Mouse (Mus musculus): Measurements from ENCODE around the gene Ttll8. TPM values are rescaled to one million over a fixed set of nuclear protein-coding genes. Genes with fewer than 3 reads are reported as not detected.

The Ttll8 gene
- polyA plus RNA-seq, 1 experiment from 2014 or later: 0.17 TPM

GRCm38 (mm10) chr15:88874061-88874460, 80.2 kb downstream of the Ttll8 start:
- no peak overlapping the region for H3K9ac ChIP-seq (ENCODE audit: low read depth, low read length)
- no peaks in the 10 kb centered on the region for H3K9me3 ChIP-seq (ENCODE audit: control insufficient read depth, low read length)
- no peak overlapping the region for H3K27ac ChIP-seq (replicated peaks; ENCODE audit: low read depth, low read length)
- no peak overlapping the region for H3K4me2 ChIP-seq (ENCODE audit: low read depth, low read length)
- no peaks in the 10 kb centered on the region for H3K27me3 ChIP-seq (replicated peaks; ENCODE audit: control insufficient read depth, insufficient read depth, low read length)
- H3K4me1 ChIP-seq (ENCODE audit: control insufficient read depth, insufficient read depth, low read length): no peaks in the 10 kb centered on the region
- WGBS: 89% methylated on average over 3 of the region's 3 CpGs
- ATAC-seq (ENCODE audit: low read depth) (no peak), DNase-seq (ENCODE audit: low spot score) (no peak)
- no peaks in the 10 kb centered on the region for H3K36me3 ChIP-seq (ENCODE audit: control insufficient read depth, insufficient read depth, low read length)
- no peak overlapping the region for H3K4me3 ChIP-seq (ENCODE audit: low read depth, low read length)

GRCm38 (mm10) chr15:88870418-88871185, 83.6 kb downstream of the Ttll8 start:
- Histone ChIP-seq H3K4me2 (ENCODE audit: low read depth, low read length) (no peak overlapping the region), H3K27me3 (replicated peaks; ENCODE audit: control insufficient read depth, insufficient read depth, low read length) (no peaks in the 10 kb centered on the region), H3K4me3 (ENCODE audit: low read depth, low read length) (no peak overlapping the region), H3K9me3 (ENCODE audit: control insufficient read depth, low read length) (no peaks in the 10 kb centered on the region), H3K4me1 (ENCODE audit: control insufficient read depth, insufficient read depth, low read length) (no peaks in the 10 kb centered on the region; the same call in 1 of the 2 replicates), H3K9ac (ENCODE audit: low read depth, low read length) (no peak overlapping the region), H3K36me3 (ENCODE audit: control insufficient read depth, insufficient read depth, low read length) (peaks cover 12% of the 10 kb centered on the region; the same call in 1 of the 2 replicates), H3K27ac (replicated peaks; ENCODE audit: low read depth, low read length) (no peak overlapping the region)
- no peak for ATAC-seq (ENCODE audit: low read depth)
- 58% methylated on average over 5 of the region's 5 CpGs for WGBS
- no peak for DNase-seq (ENCODE audit: low spot score)

- 70% methylated on average over 6 of the region's 6 CpGs for WGBS
- Histone ChIP-seq H3K36me3 (ENCODE audit: control insufficient read depth, insufficient read depth, low read length) (peaks cover 25% of the 10 kb centered on the region), H3K27ac (replicated peaks; ENCODE audit: low read depth, low read length) (no peak overlapping the region; the same call in 1 of the 2 replicates), H3K27me3 (replicated peaks; ENCODE audit: control insufficient read depth, insufficient read depth, low read length) (no peaks in the 10 kb centered on the region), H3K4me2 (ENCODE audit: low read depth, low read length) (no peak overlapping the region), H3K4me1 (ENCODE audit: control insufficient read depth, insufficient read depth, low read length) (peaks cover 9% of the 10 kb centered on the region), H3K9me3 (ENCODE audit: control insufficient read depth, low read length) (no peaks in the 10 kb centered on the region), H3K9ac (ENCODE audit: low read depth, low read length) (no peak overlapping the region), H3K4me3 (ENCODE audit: low read depth, low read length) (no peak overlapping the region)
- DNase-seq (ENCODE audit: low spot score) (no peak), ATAC-seq (ENCODE audit: low read depth) (no peak)
Observed at GRCm38 (mm10) chr15:88868024-88868742, 86.0 kb downstream of the Ttll8 start.

- Histone ChIP-seq H3K27ac (replicated peaks; ENCODE audit: low read depth, low read length) (no peak overlapping the region), H3K4me1 (ENCODE audit: control insufficient read depth, insufficient read depth, low read length) (peaks cover 9% of the 10 kb centered on the region), H3K9ac (ENCODE audit: low read depth, low read length) (no peak overlapping the region)
Observed at GRCm38 (mm10) chr15:88867368-88868023, 86.7 kb downstream of the Ttll8 start.

GRCm38 (mm10) chr15:88866934-88867356, 87.3 kb downstream of the Ttll8 start:
- Histone ChIP-seq H3K27ac (replicated peaks; ENCODE audit: low read depth, low read length) (no peak overlapping the region), H3K9ac (ENCODE audit: low read depth, low read length) (no peak overlapping the region), H3K36me3 (ENCODE audit: control insufficient read depth, insufficient read depth, low read length) (peaks cover 25% of the 10 kb centered on the region), H3K4me2 (ENCODE audit: low read depth, low read length) (no peak overlapping the region), H3K4me3 (ENCODE audit: low read depth, low read length) (no peak overlapping the region), H3K27me3 (replicated peaks; ENCODE audit: control insufficient read depth, insufficient read depth, low read length) (no peaks in the 10 kb centered on the region), H3K4me1 (ENCODE audit: control insufficient read depth, insufficient read depth, low read length) (peaks cover 9% of the 10 kb centered on the region), H3K9me3 (ENCODE audit: control insufficient read depth, low read length) (no peaks in the 10 kb centered on the region)
- no peak for ATAC-seq (ENCODE audit: low read depth)
- DNase-seq (ENCODE audit: low spot score): no peak
- WGBS: 37% methylated on average over 7 of the region's 7 CpGs

More at GRCm38 (mm10) chr15:88867368-88868023, 86.7 kb downstream of the Ttll8 start:
- Histone ChIP-seq H3K36me3 (ENCODE audit: control insufficient read depth, insufficient read depth, low read length) (peaks cover 25% of the 10 kb centered on the region), H3K4me2 (ENCODE audit: low read depth, low read length) (no peak overlapping the region), H3K27me3 (replicated peaks; ENCODE audit: control insufficient read depth, insufficient read depth, low read length) (no peaks in the 10 kb centered on the region), H3K9me3 (ENCODE audit: control insufficient read depth, low read length) (no peaks in the 10 kb centered on the region), H3K4me3 (ENCODE audit: low read depth, low read length) (no peak overlapping the region)
- DNase-seq (ENCODE audit: low spot score) (no peak), ATAC-seq (ENCODE audit: low read depth) (no peak)
- WGBS: 16% methylated on average over 5 of the region's 5 CpGs

GRCm38 (mm10) chr15:88865888-88866695, 88.1 kb downstream of the Ttll8 start:
- Histone ChIP-seq H3K4me3 (ENCODE audit: low read depth, low read length) (no peak overlapping the region), H3K27me3 (replicated peaks; ENCODE audit: control insufficient read depth, insufficient read depth, low read length) (no peaks in the 10 kb centered on the region), H3K9me3 (ENCODE audit: control insufficient read depth, low read length) (no peaks in the 10 kb centered on the region), H3K27ac (replicated peaks; ENCODE audit: low read depth, low read length) (no peak overlapping the region), H3K4me1 (ENCODE audit: control insufficient read depth, insufficient read depth, low read length) (peaks cover 9% of the 10 kb centered on the region), H3K4me2 (ENCODE audit: low read depth, low read length) (no peak overlapping the region), H3K36me3 (ENCODE audit: control insufficient read depth, insufficient read depth, low read length) (peaks cover 25% of the 10 kb centered on the region), H3K9ac (ENCODE audit: low read depth, low read length) (no peak overlapping the region)
- no peak for ATAC-seq (ENCODE audit: low read depth)
- 78% methylated on average over 4 of the region's 4 CpGs for WGBS
- DNase-seq (ENCODE audit: low spot score): no peak

- Histone ChIP-seq H3K27ac (replicated peaks; ENCODE audit: low read depth, low read length) (no peak overlapping the region), H3K9me3 (ENCODE audit: control insufficient read depth, low read length) (no peaks in the 10 kb centered on the region), H3K27me3 (replicated peaks; ENCODE audit: control insufficient read depth, insufficient read depth, low read length) (no peaks in the 10 kb centered on the region), H3K36me3 (ENCODE audit: control insufficient read depth, insufficient read depth, low read length) (peaks cover 25% of the 10 kb centered on the region), H3K4me2 (ENCODE audit: low read depth, low read length) (peak overlapping the region; percentile 95), H3K9ac (ENCODE audit: low read depth, low read length) (0 out of 2 replicates have a peak overlapping the region, but pooled peaks have one; percentile 89), H3K4me3 (ENCODE audit: low read depth, low read length) (peak overlapping the region; percentile 91), H3K4me1 (ENCODE audit: control insufficient read depth, insufficient read depth, low read length) (peaks cover 9% of the 10 kb centered on the region)
- DNase-seq (ENCODE audit: low spot score): no peak
- 64% methylated on average over 14 of the region's 14 CpGs for WGBS
- ATAC-seq (ENCODE audit: low read depth): no peak
Observed at GRCm38 (mm10) chr15:88865061-88865460, 89.2 kb downstream of the Ttll8 start.

Measured in embryonic facial prominence, embryonic 14.5 days (tissue).